22 mouse cellular contexts compared by ENCODE assay signal in genomic region chr4:132154877-132155670, GRCm38 (mm10). TPM values are rescaled to one million over a fixed set of nuclear protein-coding genes. Genes with fewer than 3 reads are reported as not detected.
DNase-seq lines count a peak whose midpoint lies in the region; ATAC-seq and TF ChIP-seq lines count a peak whose summit lies in the region.
"Had no signal": no experiment of that assay in that cellular context is flagged by ENCODE, and none has a peak within 500 bp of the region (broad histone marks: within the 10 kb centered on the region; RNA-seq: fewer than 3 reads in every experiment).

No protein-coding gene starts in this region.

- H3K4me1 ChIP-seq in hindbrain, embryonic 11.5 days (replicated peaks; ENCODE audit: control insufficient read depth, insufficient read depth, low read length), result no peaks in the 10 kb centered on the region
- peaks cover 14% of the 10 kb centered on the region; the same call in 1 of the 2 replicates for H3K4me1 ChIP-seq in hindbrain, embryonic 12.5 days
- H3K4me1 ChIP-seq in neural tube, embryonic 13.5 days (replicated peaks), result peaks cover 10% of the 10 kb centered on the region
- peaks cover 7% of the 10 kb centered on the region for H3K4me1 ChIP-seq in neural tube, embryonic 15.5 days
- H3K4me1 ChIP-seq in heart, adult 2 months (ENCODE audit: control insufficient read depth, insufficient read depth, low read length), result no peaks in the 10 kb centered on the region
- H3K4me1 ChIP-seq: embryonic facial prominence, embryonic 15.5 days had no signal

- no peak overlapping the region for H3K4me3 ChIP-seq in hindbrain, embryonic 11.5 days (ENCODE audit: low read depth, low read length)
- no peak overlapping the region for H3K4me3 ChIP-seq in hindbrain, embryonic 12.5 days
- H3K4me3 ChIP-seq in neural tube, embryonic 13.5 days, result no peak overlapping the region
- H3K4me3 ChIP-seq in neural tube, embryonic 15.5 days (replicated peaks), result no peak overlapping the region
- no peak overlapping the region for H3K4me3 ChIP-seq in heart, adult 2 months
- H3K4me3 ChIP-seq: embryonic facial prominence, embryonic 15.5 days; forebrain, embryonic 12.5 days had no signal

- no peaks in the 10 kb centered on the region for H3K36me3 ChIP-seq in hindbrain, embryonic 11.5 days (ENCODE audit: control insufficient read depth, insufficient read depth, low read length)
- H3K36me3 ChIP-seq in hindbrain, embryonic 12.5 days, result no peaks in the 10 kb centered on the region
- no peaks in the 10 kb centered on the region for H3K36me3 ChIP-seq in neural tube, embryonic 13.5 days
- no peaks in the 10 kb centered on the region for H3K36me3 ChIP-seq in neural tube, embryonic 15.5 days
- no peaks in the 10 kb centered on the region for H3K36me3 ChIP-seq in heart, adult 2 months (ENCODE audit: control insufficient read depth, insufficient read depth, low read length)
- H3K36me3 ChIP-seq: embryonic facial prominence, embryonic 15.5 days; forebrain, embryonic 12.5 days had no signal

- H3K4me2 ChIP-seq in hindbrain, embryonic 11.5 days (replicated peaks; ENCODE audit: low read depth, low read length), result no peak overlapping the region
- H3K4me2 ChIP-seq in hindbrain, embryonic 12.5 days (replicated peaks), result no peak overlapping the region
- no peak overlapping the region for H3K4me2 ChIP-seq in neural tube, embryonic 13.5 days
- H3K4me2 ChIP-seq in neural tube, embryonic 15.5 days, result no peak overlapping the region
- H3K4me2 ChIP-seq: embryonic facial prominence, embryonic 15.5 days; forebrain, embryonic 12.5 days had no signal

- H3K79me2 ChIP-seq in heart, adult 2 months (replicated peaks; ENCODE audit: control insufficient read depth, insufficient read depth, low read length), result no peaks in the 10 kb centered on the region

- no peak overlapping the region for H3K27ac ChIP-seq in hindbrain, embryonic 11.5 days (ENCODE audit: low read depth, low read length)
- H3K27ac ChIP-seq in hindbrain, embryonic 12.5 days, result no peak overlapping the region
- peak overlapping the region; percentile 49 for H3K27ac ChIP-seq in neural tube, embryonic 13.5 days (replicated peaks)
- no peak overlapping the region for H3K27ac ChIP-seq in neural tube, embryonic 15.5 days (replicated peaks)
- no peak overlapping the region for H3K27ac ChIP-seq in heart, adult 2 months
- H3K27ac ChIP-seq: embryonic facial prominence, embryonic 15.5 days; forebrain, embryonic 12.5 days had no signal

- no peak for TF ChIP-seq EP300 in heart, adult 2 months (IDR thresholded peaks at IDR 0.05; ENCODE audit: insufficient read depth, low read depth, low read length)

- DNase-seq in hindbrain, embryonic 11.5 days (ENCODE audit: low spot score), result peak; percentile 58
- peak; percentile 64 for DNase-seq in brain, embryonic 14.5 days (ENCODE audit: low read depth)
- peak; percentile 27 for DNase-seq in retina, postnatal 1 day
- DNase-seq in heart, adult 2 months, result no peak
- DNase-seq in adrenal gland, adult (ENCODE audit: inconsistent age in 2 of 2, low spot score in 1 of 2), result no peak
- DNase-seq: cerebellum, adult 11 months; cerebellum, postnatal 25 days; heart, postnatal 10 days; kidney, postnatal 14 days; liver; lung, adult 2 months; lung, postnatal 4 days; right cerebral cortex, postnatal 14 days; thymus, adult 18-20 months had no signal

- intact Hi-C loops in heart, adult 2 months (cut with DNase I), result no loop called here

- no peak for TF ChIP-seq POLR2A in brain, embryonic 14.5 days (IDR thresholded peaks at IDR 0.05; ENCODE audit: borderline replicate concordance, extremely low read depth, insufficient read depth, insufficient read length, poor library complexity, severe bottlenecking)
- no peak for TF ChIP-seq POLR2A in heart, adult 2 months (IDR thresholded peaks at IDR 0.05; ENCODE audit: insufficient read depth, low read depth, low read length)

- no peak for TF ChIP-seq CTCF in brain, embryonic 14.5 days (IDR thresholded peaks at IDR 0.05; ENCODE audit: borderline replicate concordance, extremely low read depth, insufficient read depth, insufficient read length)
- no peak for TF ChIP-seq CTCF in heart, adult 2 months (IDR thresholded peaks at IDR 0.05)

- ATAC-seq in hindbrain, embryonic 11.5 days (ENCODE audit: low FRiP score), result no peak
- no peak for ATAC-seq in hindbrain, embryonic 12.5 days (ENCODE audit: low FRiP score)
- no peak for ATAC-seq in neural tube, embryonic 13.5 days (ENCODE audit: low read depth)
- no peak for ATAC-seq in neural tube, embryonic 15.5 days (ENCODE audit: low FRiP score)
- ATAC-seq: activated CD4-positive, CD25-positive, alpha-beta regulatory T cell, adult 4 months; intestine, embryonic 16.5 days had no signal

- H3K9ac ChIP-seq in hindbrain, embryonic 11.5 days (ENCODE audit: low read depth, low read length), result no peak overlapping the region
- no peak overlapping the region for H3K9ac ChIP-seq in hindbrain, embryonic 12.5 days
- H3K9ac ChIP-seq in neural tube, embryonic 13.5 days, result no peak overlapping the region
- no peak overlapping the region for H3K9ac ChIP-seq in neural tube, embryonic 15.5 days (replicated peaks)
- no peak overlapping the region for H3K9ac ChIP-seq in heart, adult 2 months (ENCODE audit: low read depth, low read length)
- H3K9ac ChIP-seq: embryonic facial prominence, embryonic 15.5 days; forebrain, embryonic 12.5 days had no signal

- H3K27me3 ChIP-seq in hindbrain, embryonic 11.5 days (ENCODE audit: control insufficient read depth, insufficient read depth, low read length), result no peaks in the 10 kb centered on the region
- no peaks in the 10 kb centered on the region for H3K27me3 ChIP-seq in hindbrain, embryonic 12.5 days
- H3K27me3 ChIP-seq in neural tube, embryonic 13.5 days, result no peaks in the 10 kb centered on the region
- H3K27me3 ChIP-seq in neural tube, embryonic 15.5 days (replicated peaks), result no peaks in the 10 kb centered on the region
- H3K27me3 ChIP-seq in heart, adult 2 months (ENCODE audit: control insufficient read depth, insufficient read depth, low read length), result no peaks in the 10 kb centered on the region
- H3K27me3 ChIP-seq: embryonic facial prominence, embryonic 15.5 days; forebrain, embryonic 12.5 days had no signal

- no peaks in the 10 kb centered on the region for H3K9me3 ChIP-seq in hindbrain, embryonic 11.5 days (ENCODE audit: control insufficient read depth, low read length)
- H3K9me3 ChIP-seq in hindbrain, embryonic 12.5 days (replicated peaks), result no peaks in the 10 kb centered on the region
- no peaks in the 10 kb centered on the region for H3K9me3 ChIP-seq in neural tube, embryonic 13.5 days
- no peaks in the 10 kb centered on the region for H3K9me3 ChIP-seq in neural tube, embryonic 15.5 days (replicated peaks)
- H3K9me3 ChIP-seq: embryonic facial prominence, embryonic 15.5 days; forebrain, embryonic 12.5 days had no signal

- 6% methylated on average over 6 of the region's 6 CpGs for WGBS in hindbrain, embryonic 11.5 days
- WGBS in hindbrain, embryonic 12.5 days, result 4% methylated on average over 6 of the region's 6 CpGs
- 2% methylated on average over 6 of the region's 6 CpGs for whole genome bisulfite sequencing in neural tube, embryonic 13.5 days
- WGBS in neural tube, embryonic 15.5 days, result 2% methylated on average over 6 of the region's 6 CpGs
- WGBS in heart, adult 2 months, result 23% methylated on average over 6 of the region's 6 CpGs

RNA-seq across cellular contexts. Expression of gene Oprd1, which starts 10.8 kb away (rescaled TPM):
- polyA plus RNA-seq in hindbrain, embryonic 11.5 days (2014; fragmentation: Nextera tagmentation; extraction: Ambion mirVana), result 0.06 TPM in 1 of 2 replicates, not detected in the other
- 0.08 and 0.18 TPM in 2 replicates for polyA plus RNA-seq in hindbrain, embryonic 12.5 days (2016; fragmentation: Nextera tagmentation; extraction: Ambion mirVana)
- polyA plus RNA-seq in neural tube, embryonic 13.5 days (2015; fragmentation: Nextera tagmentation; extraction: Ambion mirVana), result 0.77 and 0.96 TPM in 2 replicates
- 0.90 and 1.1 TPM in 2 replicates for polyA plus RNA-seq in neural tube, embryonic 15.5 days (2015; fragmentation: Nextera tagmentation; extraction: Ambion mirVana)
- 0.28 and 0.41 TPM in 2 replicates for polyA plus RNA-seq in brain, embryonic 14.5 days (2012; rRNA removed)
- total RNA-seq in heart, adult 2 months (2021), result under 1 TPM; 0.20 to 0.21 TPM
- 0.43 and 0.64 TPM in 2 replicates for polyA plus RNA-seq in heart, adult 2 months (2012; rRNA removed)
- total RNA-seq: granulocyte monocyte progenitor cell, adult 5-6 weeks had no signal
- polyA plus RNA-seq: activated CD4-positive, CD25-positive, alpha-beta regulatory T cell, adult 4 months had no signal

RNA-seq across cellular contexts. Expression of gene Ythdf2, which starts 57.0 kb away (rescaled TPM):
- 161 TPM in 2 replicates for polyA plus RNA-seq in hindbrain, embryonic 11.5 days (2014; fragmentation: Nextera tagmentation; extraction: Ambion mirVana)
- polyA plus RNA-seq in hindbrain, embryonic 12.5 days (2016; fragmentation: Nextera tagmentation; extraction: Ambion mirVana), result 141 and 149 TPM in 2 replicates
- 123 and 125 TPM in 2 replicates for polyA plus RNA-seq in neural tube, embryonic 13.5 days (2015; fragmentation: Nextera tagmentation; extraction: Ambion mirVana)
- polyA plus RNA-seq in neural tube, embryonic 15.5 days (2015; fragmentation: Nextera tagmentation; extraction: Ambion mirVana), result 97.4 and 104 TPM in 2 replicates
- polyA plus RNA-seq in brain, embryonic 14.5 days (2012; rRNA removed), result 46.6 and 52.2 TPM in 2 replicates
- 10 to 100 TPM; 26.8 to 27.5 TPM for total RNA-seq in heart, adult 2 months (2021)
- polyA plus RNA-seq in heart, adult 2 months (2012; rRNA removed), result 9.7 and 17.7 TPM in 2 replicates

Comparison
In these comparisons a context has a peak if more than half of its experiments do, and no peak if none do; other contexts are left out.
1. DNase-seq: peak in hindbrain, embryonic 11.5 days (single experiment), brain, embryonic 14.5 days (single experiment) and retina, postnatal 1 day (single experiment); none in heart, adult 2 months (0 of 2) and adrenal gland, adult (0 of 2).